Mouse (Mus musculus): ENCODE results near the gene Tshz2.

Gene Tshz2

GRCm38 (mm10) chr2:170120139-170121027 lies 487.6 kb downstream of the Tshz2 start:
- DNase-seq, result no peak
